Comparison of ENCODE assay signal across 7 mouse cellular contexts in genomic region chr14:21981462-21981861, GRCm38 (mm10). TPM values are rescaled to one million over a fixed set of nuclear protein-coding genes. Genes with fewer than 3 reads are reported as not detected.
DNase-seq lines count a peak whose midpoint lies in the region; ATAC-seq lines count a peak whose summit lies in the region.

No protein-coding gene starts in this region.

- no peaks in the 10 kb centered on the region for H3K9me3 ChIP-seq in intestine, embryonic 16.5 days (ENCODE audit: control insufficient read depth, low read length)
- H3K9me3 ChIP-seq in limb, embryonic 12.5 days = peaks cover 3% of the 10 kb centered on the region
- H3K9me3 ChIP-seq in midbrain, embryonic 12.5 days = no peaks in the 10 kb centered on the region
- no peaks in the 10 kb centered on the region; the same call in 1 of the 2 replicates for H3K9me3 ChIP-seq in stomach, embryonic 14.5 days (ENCODE audit: control insufficient read depth, low read depth, low read length)

- peak overlapping the region; percentile 45; the same call in 1 of the 2 replicates for H3K27ac ChIP-seq in intestine, embryonic 16.5 days (ENCODE audit: low read length)
- peak overlapping the region; percentile 59; the same call in 1 of the 2 replicates for H3K27ac ChIP-seq in limb, embryonic 12.5 days
- no peak overlapping the region for H3K27ac ChIP-seq in midbrain, embryonic 12.5 days (replicated peaks)
- peak overlapping the region; percentile 90; the same call in 1 of the 2 replicates for H3K27ac ChIP-seq in stomach, embryonic 14.5 days (ENCODE audit: low read length)

- no peaks in the 10 kb centered on the region for H3K27me3 ChIP-seq in intestine, embryonic 16.5 days (replicated peaks; ENCODE audit: control insufficient read depth, insufficient read depth, low read length)
- peaks cover 39% of the 10 kb centered on the region for H3K27me3 ChIP-seq in limb, embryonic 12.5 days
- peaks cover 25% of the 10 kb centered on the region for H3K27me3 ChIP-seq in midbrain, embryonic 12.5 days
- no peaks in the 10 kb centered on the region for H3K27me3 ChIP-seq in stomach, embryonic 14.5 days (ENCODE audit: control insufficient read depth, insufficient read depth, low read length)

- H3K4me1 ChIP-seq in intestine, embryonic 16.5 days (ENCODE audit: control insufficient read depth, insufficient read depth, low read length) = peaks cover 9% of the 10 kb centered on the region
- H3K4me1 ChIP-seq in limb, embryonic 12.5 days (replicated peaks) = peaks cover 34% of the 10 kb centered on the region
- H3K4me1 ChIP-seq in midbrain, embryonic 12.5 days = peaks cover 34% of the 10 kb centered on the region
- peaks cover 12% of the 10 kb centered on the region; the same call in 1 of the 2 replicates for H3K4me1 ChIP-seq in stomach, embryonic 14.5 days (ENCODE audit: control insufficient read depth, insufficient read depth, low read length)

- no peaks in the 10 kb centered on the region; the same call in 1 of the 2 replicates for H3K36me3 ChIP-seq in intestine, embryonic 16.5 days (ENCODE audit: control insufficient read depth, insufficient read depth, low read length)
- H3K36me3 ChIP-seq in limb, embryonic 12.5 days = peaks cover 23% of the 10 kb centered on the region
- 0 out of 2 replicates have a peak, but pooled peaks cover 6% of the 10 kb centered on the region for H3K36me3 ChIP-seq in midbrain, embryonic 12.5 days
- peaks cover 20% of the 10 kb centered on the region for H3K36me3 ChIP-seq in stomach, embryonic 14.5 days (ENCODE audit: control insufficient read depth, insufficient read depth, low read length)

- H3K4me3 ChIP-seq in intestine, embryonic 16.5 days (ENCODE audit: low read length) = peak overlapping the region; percentile 37
- H3K4me3 ChIP-seq in limb, embryonic 12.5 days (replicated peaks) = peak overlapping the region; percentile 24
- H3K4me3 ChIP-seq in midbrain, embryonic 12.5 days = peak overlapping the region; percentile 25; the same call in 1 of the 2 replicates
- H3K4me3 ChIP-seq in stomach, embryonic 14.5 days (ENCODE audit: low read depth, low read length) = peak overlapping the region; percentile 97; the same call in 1 of the 2 replicates

- peak; percentile 56 for ATAC-seq in granulocyte monocyte progenitor cell, adult 5-6 weeks (replicated peaks; ENCODE audit: poor library complexity, severe bottlenecking)
- ATAC-seq in intestine, embryonic 16.5 days = peak; percentile 73
- ATAC-seq in limb, embryonic 12.5 days (ENCODE audit: insufficient number of reproducible peaks, insufficient read depth, low FRiP score, low TSS enrichment, low read depth) = peak; percentile 60
- ATAC-seq in midbrain, embryonic 12.5 days (ENCODE audit: low FRiP score, low read depth) = peak; percentile 81
- peak; percentile 78 for ATAC-seq in stomach, embryonic 14.5 days (ENCODE audit: insufficient number of reproducible peaks, insufficient read depth, low FRiP score, low read depth)

- H3K4me2 ChIP-seq in intestine, embryonic 16.5 days (ENCODE audit: low read depth, low read length) = peak overlapping the region; percentile 89
- peak overlapping the region; percentile 82 for H3K4me2 ChIP-seq in limb, embryonic 12.5 days
- peak overlapping the region; percentile 69 for H3K4me2 ChIP-seq in midbrain, embryonic 12.5 days (replicated peaks)
- peak overlapping the region; percentile 91 for H3K4me2 ChIP-seq in stomach, embryonic 14.5 days (replicated peaks; ENCODE audit: low read depth, low read length)

- WGBS in intestine, embryonic 16.5 days = 2% methylated on average over 22 of the region's 22 CpGs
- WGBS in limb, embryonic 12.5 days = under 1% methylated on average over 22 of the region's 22 CpGs
- WGBS in midbrain, embryonic 12.5 days = under 1% methylated on average over 21 of the region's 22 CpGs
- WGBS in stomach, embryonic 14.5 days = 2% methylated on average over 22 of the region's 22 CpGs

- DNase-seq in adrenal gland, adult 8-10 months = peak; percentile 76
- DNase-seq in embryo, embryonic 10.5 days (ENCODE audit: low spot score) = peak; percentile 93

- H3K9ac ChIP-seq in intestine, embryonic 16.5 days (ENCODE audit: low read depth, low read length) = no peak overlapping the region; the same call in 1 of the 2 replicates
- 0 out of 2 replicates have a peak overlapping the region, but pooled peaks have one; percentile 47 for H3K9ac ChIP-seq in limb, embryonic 12.5 days (replicated peaks)
- H3K9ac ChIP-seq in midbrain, embryonic 12.5 days (replicated peaks) = no peak overlapping the region
- H3K9ac ChIP-seq in stomach, embryonic 14.5 days (replicated peaks; ENCODE audit: low read depth, low read length) = no peak overlapping the region

RNA-seq across cellular contexts. Expression of gene Zfp503, which starts 7.9 kb away (rescaled TPM):
- 10 to 100 TPM; 30.6 to 41.2 (median 34.7) TPM for total RNA-seq in adrenal gland, adult 8-10 months (2022)
- total RNA-seq in granulocyte monocyte progenitor cell, adult 5-6 weeks (2014; fragmentation: Nextera tagmentation) = not detected in 2 replicates
- total RNA-seq in granulocyte monocyte progenitor cell, adult 5-6 weeks (2017) = 0.04 and 0.05 TPM in 2 replicates
- polyA plus RNA-seq in intestine, embryonic 16.5 days (2015; fragmentation: Nextera tagmentation; extraction: Ambion mirVana) = 5.1 and 7.2 TPM in 2 replicates
- polyA plus RNA-seq in limb, embryonic 12.5 days (2016; fragmentation: Nextera tagmentation; extraction: Ambion mirVana) = 46.0 and 47.1 TPM in 2 replicates
- polyA plus RNA-seq in midbrain, embryonic 12.5 days (2016; fragmentation: Nextera tagmentation; extraction: Ambion mirVana) = 19.4 and 22.4 TPM in 2 replicates
- polyA plus RNA-seq in stomach, embryonic 14.5 days (2014; fragmentation: Nextera tagmentation; extraction: Ambion mirVana) = 15.2 and 17.0 TPM in 2 replicates

RNA-seq across cellular contexts. Expression of gene Lrmda, which starts 38.0 kb away (rescaled TPM):
- 1 to 10 TPM; 3.4 to 8.5 (median 5.7) TPM for total RNA-seq in adrenal gland, adult 8-10 months (2022)
- 30.9 and 34.8 TPM in 2 replicates for total RNA-seq in granulocyte monocyte progenitor cell, adult 5-6 weeks (2014; fragmentation: Nextera tagmentation)
- total RNA-seq in granulocyte monocyte progenitor cell, adult 5-6 weeks (2017) = 19.3 and 23.4 TPM in 2 replicates
- 0.53 and 0.81 TPM in 2 replicates for polyA plus RNA-seq in intestine, embryonic 16.5 days (2015; fragmentation: Nextera tagmentation; extraction: Ambion mirVana)
- polyA plus RNA-seq in limb, embryonic 12.5 days (2016; fragmentation: Nextera tagmentation; extraction: Ambion mirVana) = 0.41 TPM in 1 of 2 replicates, not detected in the other
- 0.52 TPM in 1 of 2 replicates, not detected in the other for polyA plus RNA-seq in midbrain, embryonic 12.5 days (2016; fragmentation: Nextera tagmentation; extraction: Ambion mirVana)
- polyA plus RNA-seq in stomach, embryonic 14.5 days (2014; fragmentation: Nextera tagmentation; extraction: Ambion mirVana) = 0.46 and 1.1 TPM in 2 replicates

Comparison
In these comparisons a context has a peak if more than half of its experiments do, and no peak if none do; other contexts are left out.
1. H3K4me3 ChIP-seq: peak in every context shown above with its lines; median percentile 97 in stomach, embryonic 14.5 days; 37 in intestine, embryonic 16.5 days; 25 in midbrain, embryonic 12.5 days; 24 in limb, embryonic 12.5 days.